Mouse (Mus musculus): ENCODE measurements around the gene Lpcat3. TPM values are rescaled to one million over a fixed set of nuclear protein-coding genes. Genes with fewer than 3 reads are reported as not detected.

The Lpcat3 gene
- polyA plus RNA-seq, 1 experiment: 54.8 TPM

- DNase-seq (ENCODE audit: low read depth): no peak
- TF ChIP-seq CTCF (IDR thresholded peaks at IDR 0.05; ENCODE audit: borderline replicate concordance, extremely low read depth, insufficient read depth, insufficient read length) (no peak), POLR2A (IDR thresholded peaks at IDR 0.05; ENCODE audit: borderline replicate concordance, extremely low read depth, insufficient read depth, insufficient read length, poor library complexity, severe bottlenecking) (no peak)
Observed at GRCm38 (mm10) chr6:124712918-124713317, 50.1 kb downstream of the Lpcat3 start.

DNA sequence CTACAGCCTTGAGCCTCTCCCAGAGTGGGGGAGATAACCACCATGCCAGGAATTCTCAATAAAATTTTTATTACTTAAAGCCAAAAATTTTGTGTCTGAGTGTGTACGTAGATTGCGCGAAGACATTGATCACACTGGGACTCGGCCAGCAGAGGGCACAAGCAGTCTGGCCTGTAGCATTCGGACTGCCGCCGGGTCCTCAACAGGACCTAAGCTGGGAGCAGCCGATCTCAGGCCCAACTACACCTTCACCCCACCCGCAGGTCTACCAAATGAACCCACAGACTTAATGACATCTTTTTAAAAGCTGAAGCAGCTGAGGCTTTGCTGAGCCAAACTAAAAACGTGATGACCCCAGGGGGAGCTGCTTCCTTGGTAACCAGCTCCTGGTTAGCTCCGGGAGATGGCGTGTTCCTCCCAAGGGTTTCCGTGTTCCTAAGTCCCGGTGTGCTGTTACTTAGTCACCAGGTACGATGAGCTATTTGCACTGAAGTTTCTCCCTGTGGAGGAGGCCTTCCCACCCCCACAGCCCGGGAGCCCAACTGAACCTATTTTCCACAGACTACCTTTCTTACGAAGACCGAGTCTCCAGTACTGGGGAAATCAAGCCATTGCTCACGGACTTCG, 54.1 kb downstream of the Lpcat3 start:
- DNase-seq (ENCODE audit: low read depth): peak; percentile 74
- TF ChIP-seq POLR2A (IDR thresholded peaks at IDR 0.05; ENCODE audit: borderline replicate concordance, extremely low read depth, insufficient read depth, insufficient read length, poor library complexity, severe bottlenecking) (no peak), CTCF (IDR thresholded peaks at IDR 0.05; ENCODE audit: borderline replicate concordance, extremely low read depth, insufficient read depth, insufficient read length) (peak; percentile 67)

GRCm38 (mm10) chr6:124717968-124718367, 55.1 kb downstream of the Lpcat3 start:
- no peak for DNase-seq (ENCODE audit: low read depth)
- no peak for TF ChIP-seq CTCF (IDR thresholded peaks at IDR 0.05; ENCODE audit: borderline replicate concordance, extremely low read depth, insufficient read depth, insufficient read length)
- no peak for TF ChIP-seq POLR2A (IDR thresholded peaks at IDR 0.05; ENCODE audit: borderline replicate concordance, extremely low read depth, insufficient read depth, insufficient read length, poor library complexity, severe bottlenecking)

DNA sequence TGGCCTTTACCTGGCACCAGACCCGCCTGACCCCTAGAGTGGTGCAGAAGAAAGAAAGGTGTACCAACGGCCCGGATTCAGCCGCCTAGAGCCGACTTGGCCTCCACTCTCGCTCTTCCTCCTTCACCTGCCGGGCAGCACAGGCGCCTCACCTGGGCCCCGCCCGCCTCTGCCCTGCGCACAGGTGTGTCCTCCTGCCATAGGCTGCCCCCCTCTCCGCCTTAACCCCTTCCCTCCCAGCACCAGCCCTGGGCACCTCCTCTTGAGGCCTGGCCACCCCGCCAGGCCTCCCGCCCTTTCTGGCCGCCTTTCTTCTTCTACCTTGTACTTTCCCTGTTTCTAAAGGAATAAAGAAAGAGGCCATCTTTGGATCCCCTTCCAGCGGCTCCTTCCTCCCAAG, 55.9 kb downstream of the Lpcat3 start:
- TF ChIP-seq POLR2A (IDR thresholded peaks at IDR 0.05; ENCODE audit: borderline replicate concordance, extremely low read depth, insufficient read depth, insufficient read length, poor library complexity, severe bottlenecking): no peak
- no peak for DNase-seq (ENCODE audit: low read depth)

- no peak for TF ChIP-seq POLR2A (IDR thresholded peaks at IDR 0.05; ENCODE audit: borderline replicate concordance, extremely low read depth, insufficient read depth, insufficient read length, poor library complexity, severe bottlenecking)
- no peak for TF ChIP-seq CTCF (IDR thresholded peaks at IDR 0.05; ENCODE audit: borderline replicate concordance, extremely low read depth, insufficient read depth, insufficient read length)
- DNase-seq (ENCODE audit: low read depth): no peak
Observed at GRCm38 (mm10) chr6:124719354-124719978, 56.6 kb downstream of the Lpcat3 start.

DNA sequence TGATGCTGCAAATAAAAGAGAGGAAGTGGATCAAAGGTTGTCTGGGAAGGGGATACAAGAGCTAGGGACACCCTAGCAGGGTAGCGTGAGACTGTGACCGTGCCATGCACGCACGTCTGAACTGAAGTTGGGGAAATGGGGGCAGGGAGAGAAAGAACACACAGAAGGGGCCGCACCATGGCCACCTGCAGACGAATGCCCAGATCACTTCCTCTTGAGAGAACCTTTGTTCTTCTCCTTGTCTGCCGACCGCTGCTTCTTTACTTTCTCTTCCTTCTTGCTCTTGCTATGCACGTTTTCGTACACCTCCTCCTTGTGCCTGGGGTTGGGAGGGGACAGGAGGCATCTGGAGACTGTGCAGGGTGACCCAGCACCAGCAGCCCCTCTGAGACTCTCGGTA, 58.1 kb downstream of the Lpcat3 start:
- no peak for DNase-seq (ENCODE audit: low read depth)
- TF ChIP-seq POLR2A (IDR thresholded peaks at IDR 0.05; ENCODE audit: borderline replicate concordance, extremely low read depth, insufficient read depth, insufficient read length, poor library complexity, severe bottlenecking): no peak
- no peak for TF ChIP-seq CTCF (IDR thresholded peaks at IDR 0.05; ENCODE audit: borderline replicate concordance, extremely low read depth, insufficient read depth, insufficient read length)

GRCm38 (mm10) chr6:124722876-124723473, 60.1 kb downstream of the Lpcat3 start:
- no peak for TF ChIP-seq CTCF (IDR thresholded peaks at IDR 0.05; ENCODE audit: borderline replicate concordance, extremely low read depth, insufficient read depth, insufficient read length)
- no peak for TF ChIP-seq POLR2A (IDR thresholded peaks at IDR 0.05; ENCODE audit: borderline replicate concordance, extremely low read depth, insufficient read depth, insufficient read length, poor library complexity, severe bottlenecking)
- no peak for DNase-seq (ENCODE audit: low read depth)

DNA sequence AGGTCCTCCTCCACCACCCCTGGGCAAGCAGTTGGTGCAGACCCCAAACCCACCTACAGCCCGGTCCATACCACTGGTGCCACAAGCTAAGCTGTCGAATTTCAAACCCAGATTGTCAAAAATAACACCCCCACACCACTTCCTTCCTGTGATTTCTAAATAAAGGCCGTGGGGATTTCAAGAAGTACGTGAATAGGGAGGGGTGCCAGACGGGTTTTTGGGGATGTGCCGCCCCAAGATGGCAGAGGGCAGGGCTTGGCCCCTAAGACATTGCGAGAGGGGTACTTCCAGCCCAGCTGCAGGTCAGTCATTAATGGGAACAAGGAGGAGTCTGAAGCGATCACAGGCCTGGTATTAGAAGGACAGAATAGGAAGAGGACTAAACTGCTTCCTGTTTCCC, 60.7 kb downstream of the Lpcat3 start:
- TF ChIP-seq CTCF (IDR thresholded peaks at IDR 0.05; ENCODE audit: borderline replicate concordance, extremely low read depth, insufficient read depth, insufficient read length): no peak
- no peak for TF ChIP-seq POLR2A (IDR thresholded peaks at IDR 0.05; ENCODE audit: borderline replicate concordance, extremely low read depth, insufficient read depth, insufficient read length, poor library complexity, severe bottlenecking)
- DNase-seq (ENCODE audit: low read depth): no peak

DNA sequence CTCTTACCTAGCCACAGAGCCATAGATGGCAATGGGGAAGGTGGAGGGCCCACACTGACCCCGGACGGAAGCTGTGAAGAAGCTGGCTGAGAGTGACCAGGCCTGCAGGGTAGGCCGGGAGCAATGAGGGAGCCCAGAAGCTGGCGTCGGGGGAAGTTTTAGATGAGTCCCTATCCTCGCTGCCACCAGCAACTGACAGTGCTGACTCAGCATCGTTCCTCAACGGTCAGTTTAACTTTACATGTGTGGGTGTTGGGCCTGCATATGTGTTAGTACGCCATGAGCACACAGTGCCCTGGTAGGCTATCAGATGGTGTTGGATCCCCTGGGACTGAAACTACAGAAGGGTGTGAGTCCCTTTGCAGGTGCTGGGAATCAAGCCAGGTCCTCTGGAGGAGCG, 61.6 kb downstream of the Lpcat3 start:
- TF ChIP-seq CTCF (IDR thresholded peaks at IDR 0.05; ENCODE audit: borderline replicate concordance, extremely low read depth, insufficient read depth, insufficient read length) (no peak), POLR2A (IDR thresholded peaks at IDR 0.05; ENCODE audit: borderline replicate concordance, extremely low read depth, insufficient read depth, insufficient read length, poor library complexity, severe bottlenecking) (no peak)
- DNase-seq (ENCODE audit: low read depth): no peak

DNA sequence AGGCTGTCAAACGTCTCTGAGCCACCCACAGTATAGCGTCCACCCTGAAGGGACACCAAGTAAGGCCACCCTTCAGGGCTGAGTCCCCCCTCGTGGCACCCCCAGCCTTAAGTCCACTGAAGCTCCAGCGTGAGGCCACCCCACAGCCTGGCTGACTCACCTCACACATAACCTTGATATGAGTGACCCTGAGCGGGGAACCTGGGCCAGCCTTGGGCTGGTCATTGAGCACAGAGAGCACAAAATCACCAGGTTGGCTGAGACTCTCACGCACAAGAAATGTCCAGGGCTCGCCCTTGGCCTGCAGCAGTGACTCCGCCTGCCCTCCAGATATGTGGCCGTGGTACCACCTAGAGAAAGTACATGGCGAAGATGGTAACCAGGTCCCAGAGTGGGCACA, 65.8 kb downstream of the Lpcat3 start:
- no peak for DNase-seq (ENCODE audit: low read depth)
- TF ChIP-seq CTCF (IDR thresholded peaks at IDR 0.05; ENCODE audit: borderline replicate concordance, extremely low read depth, insufficient read depth, insufficient read length) (no peak), POLR2A (IDR thresholded peaks at IDR 0.05; ENCODE audit: borderline replicate concordance, extremely low read depth, insufficient read depth, insufficient read length, poor library complexity, severe bottlenecking) (no peak)

DNA sequence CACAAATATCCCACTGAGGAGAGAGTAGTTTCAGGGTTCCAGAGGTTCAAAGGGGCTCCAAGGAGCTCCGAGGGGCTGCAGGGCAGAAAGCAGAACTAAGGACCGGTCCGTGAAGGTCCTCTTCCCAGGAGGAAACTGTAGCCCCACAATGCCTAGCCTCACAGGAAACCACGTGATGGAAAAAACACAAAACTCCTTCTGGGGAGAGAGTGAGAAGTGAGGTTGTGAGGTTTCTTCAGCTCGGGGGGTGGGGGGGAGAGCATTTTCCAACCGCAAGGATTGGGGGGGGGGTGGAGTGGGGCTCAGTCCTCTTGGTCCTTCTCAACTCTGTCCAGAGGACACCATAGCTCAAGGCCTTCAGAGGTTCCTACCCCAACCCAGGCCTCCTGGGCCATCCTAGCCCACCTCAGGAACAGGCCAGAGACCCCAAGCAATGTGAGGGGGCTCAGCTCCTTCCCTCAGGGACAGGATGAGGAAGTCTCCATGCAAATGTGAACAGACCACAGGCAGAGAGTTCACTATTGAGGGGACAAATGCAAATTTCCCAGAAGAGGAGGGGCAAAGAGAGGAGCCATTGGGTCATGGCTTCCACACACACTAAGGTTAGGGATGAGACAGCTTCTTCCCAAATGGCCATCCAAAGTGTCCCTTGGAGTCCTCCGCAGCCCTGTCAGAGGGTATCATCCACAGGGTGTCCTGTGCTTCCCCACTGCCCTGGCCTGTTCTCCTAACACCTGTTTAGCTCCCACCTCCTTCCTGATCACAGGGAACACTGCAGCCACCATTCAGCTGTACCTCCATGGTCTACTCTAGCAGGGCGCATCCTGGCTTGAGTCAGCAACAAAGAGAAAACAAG, 67.3 kb downstream of the Lpcat3 start:
- TF ChIP-seq CTCF (IDR thresholded peaks at IDR 0.05; ENCODE audit: borderline replicate concordance, extremely low read depth, insufficient read depth, insufficient read length) (no peak), POLR2A (IDR thresholded peaks at IDR 0.05; ENCODE audit: borderline replicate concordance, extremely low read depth, insufficient read depth, insufficient read length, poor library complexity, severe bottlenecking) (no peak)
- DNase-seq (ENCODE audit: low read depth): no peak
